Mouse (Mus musculus) thymus, postnatal 4 days (tissue): ENCODE results near the gene Rnf114.

ENCODE experiments used
- DNase-seq: peaks from one replicate; pipeline ENCODE4 v3.0.0; 2021

Rnf114 gene

DNA sequence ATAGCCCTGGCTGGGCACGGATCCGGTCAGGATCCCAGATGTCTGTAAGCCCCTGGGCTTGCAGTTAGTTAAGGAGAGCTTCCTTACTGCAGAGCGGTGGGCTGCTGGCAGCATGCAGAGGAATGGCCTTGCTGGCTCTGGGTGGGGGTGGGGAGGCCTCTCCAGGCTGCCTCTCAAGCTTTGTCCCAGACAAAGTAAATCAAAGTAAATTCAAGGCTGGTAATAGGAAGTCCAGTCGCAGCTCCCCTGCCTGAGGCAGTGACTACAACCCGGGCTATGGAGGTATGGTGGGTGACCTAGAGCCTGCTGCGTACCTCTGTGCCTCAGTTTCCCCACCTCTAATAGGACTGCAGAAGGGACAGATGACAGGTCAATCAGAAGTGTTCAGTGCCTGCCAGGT is 48.9 kb downstream of the Rnf114 start:
- no peak for DNase-seq

DNA sequence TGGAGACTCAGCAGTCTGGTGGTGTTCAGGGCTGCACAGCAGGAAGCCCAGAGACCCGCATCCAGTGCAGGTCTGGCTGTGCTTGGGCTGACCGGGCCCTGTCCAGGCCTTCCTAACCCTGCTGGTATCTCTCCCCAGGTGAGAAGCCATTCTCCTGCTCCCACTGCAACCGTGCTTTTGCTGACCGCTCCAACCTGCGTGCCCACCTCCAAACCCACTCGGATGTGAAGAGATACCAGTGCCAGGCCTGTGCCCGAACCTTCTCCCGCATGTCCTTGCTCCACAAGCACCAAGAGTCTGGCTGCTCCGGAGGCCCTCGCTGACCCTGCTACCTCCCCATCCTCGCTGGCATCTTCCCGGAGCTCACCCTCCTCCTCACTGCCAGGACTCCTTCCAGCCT is 49.3 kb downstream of the Rnf114 start:
- DNase-seq = no peak

DNA sequence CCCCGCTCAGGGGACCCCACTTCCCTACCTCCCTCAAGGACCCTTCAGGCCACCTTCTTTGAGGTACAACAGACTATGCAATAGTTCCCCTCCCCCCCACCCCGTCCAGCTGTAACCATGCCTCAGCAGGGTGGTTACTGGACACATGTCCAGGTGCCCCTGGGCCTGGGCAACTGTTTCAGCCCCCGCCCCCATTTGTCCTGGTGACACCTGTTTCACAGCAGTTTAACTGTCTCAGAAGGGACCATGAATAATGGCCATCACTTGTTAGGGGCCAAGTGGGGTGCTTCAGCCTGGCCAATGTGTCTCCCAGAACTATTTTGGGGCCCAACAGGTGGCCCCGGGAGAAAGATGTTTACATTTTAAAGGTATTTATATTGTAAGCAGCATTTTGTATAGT is 49.9 kb downstream of the Rnf114 start:
- DNase-seq = no peak

DNA sequence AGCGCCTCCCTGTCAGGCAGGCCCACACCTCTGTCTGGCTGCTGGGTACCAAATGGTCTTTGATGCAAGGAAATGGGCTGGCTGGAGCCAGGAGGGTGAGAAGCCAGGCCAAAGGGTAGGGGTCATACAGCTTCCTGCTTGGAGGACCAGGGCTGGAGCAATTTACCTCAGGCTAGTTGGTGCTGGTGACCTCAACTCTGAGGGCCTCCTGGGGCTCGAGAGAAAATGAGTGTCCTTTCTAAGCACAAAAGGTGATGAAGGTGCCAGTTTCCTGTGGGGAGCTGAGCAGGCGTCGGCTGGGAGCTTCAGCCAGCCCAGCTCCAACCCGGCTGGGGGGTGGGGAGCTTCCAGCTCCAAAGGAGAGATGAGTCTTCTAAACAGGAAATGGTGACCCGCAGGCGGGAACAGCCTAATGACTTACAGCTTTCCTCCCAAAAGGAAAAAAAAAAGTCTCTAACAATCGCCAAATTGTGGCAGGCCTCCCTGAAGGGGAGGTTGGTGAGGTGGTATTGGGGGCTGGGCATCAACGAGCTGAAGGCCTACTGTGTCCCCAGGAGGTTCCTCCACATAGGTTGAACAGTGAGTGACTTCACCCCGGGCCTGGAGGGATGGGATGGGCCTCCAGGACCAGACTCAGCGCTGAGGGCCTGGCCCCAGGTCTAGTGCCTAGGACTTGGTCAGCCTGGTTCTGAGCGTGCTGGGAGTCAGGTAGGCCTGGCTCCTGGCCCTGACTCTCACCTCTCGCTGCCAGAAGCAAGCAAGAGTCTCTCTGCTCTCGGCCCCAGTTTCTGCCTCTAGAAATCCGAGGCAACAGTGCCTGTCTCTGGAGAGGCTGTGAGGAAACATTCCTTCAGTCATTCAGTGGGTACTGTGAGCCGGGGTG is 50.9 kb downstream of the Rnf114 start:
- no peak for DNase-seq

DNA sequence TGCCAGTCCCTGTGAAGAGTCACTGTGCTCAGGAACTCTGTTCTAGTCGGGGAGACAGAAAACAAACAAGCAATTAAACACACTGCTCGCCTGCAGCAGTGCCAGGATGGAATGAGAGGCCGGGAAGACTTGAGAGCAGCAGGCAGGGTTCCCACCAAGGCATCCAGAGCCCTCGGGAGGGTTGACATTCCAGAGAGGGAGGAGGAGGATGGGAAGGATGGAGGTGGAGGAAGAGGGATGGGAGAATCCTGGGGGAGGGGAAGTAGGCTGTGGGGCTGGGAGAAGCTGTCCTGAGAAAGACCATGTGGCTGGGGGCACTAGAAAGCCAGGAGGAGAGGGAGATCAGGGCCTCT is 51.5 kb downstream of the Rnf114 start:
- no peak for DNase-seq

DNA sequence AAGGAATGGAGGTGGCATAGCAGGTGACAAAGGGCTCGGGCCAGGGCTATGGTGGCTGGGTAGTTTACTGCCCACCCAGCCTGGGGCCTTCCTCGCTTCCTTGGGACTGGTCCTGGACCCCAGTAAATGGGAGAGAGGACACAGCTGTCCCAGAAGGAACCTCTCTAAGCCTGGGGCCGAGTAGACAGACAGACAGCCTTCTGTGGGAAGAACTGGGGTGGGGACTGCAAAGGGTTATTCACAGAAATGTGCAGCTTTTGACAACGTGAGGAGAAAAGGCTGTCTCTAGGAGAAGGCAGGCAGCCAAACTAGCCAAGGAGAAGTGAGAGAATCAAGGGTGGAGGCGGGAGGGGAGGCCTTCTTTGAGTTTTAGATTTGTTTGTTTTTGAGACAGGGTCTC is 52.0 kb downstream of the Rnf114 start:
- no peak for DNase-seq

DNA sequence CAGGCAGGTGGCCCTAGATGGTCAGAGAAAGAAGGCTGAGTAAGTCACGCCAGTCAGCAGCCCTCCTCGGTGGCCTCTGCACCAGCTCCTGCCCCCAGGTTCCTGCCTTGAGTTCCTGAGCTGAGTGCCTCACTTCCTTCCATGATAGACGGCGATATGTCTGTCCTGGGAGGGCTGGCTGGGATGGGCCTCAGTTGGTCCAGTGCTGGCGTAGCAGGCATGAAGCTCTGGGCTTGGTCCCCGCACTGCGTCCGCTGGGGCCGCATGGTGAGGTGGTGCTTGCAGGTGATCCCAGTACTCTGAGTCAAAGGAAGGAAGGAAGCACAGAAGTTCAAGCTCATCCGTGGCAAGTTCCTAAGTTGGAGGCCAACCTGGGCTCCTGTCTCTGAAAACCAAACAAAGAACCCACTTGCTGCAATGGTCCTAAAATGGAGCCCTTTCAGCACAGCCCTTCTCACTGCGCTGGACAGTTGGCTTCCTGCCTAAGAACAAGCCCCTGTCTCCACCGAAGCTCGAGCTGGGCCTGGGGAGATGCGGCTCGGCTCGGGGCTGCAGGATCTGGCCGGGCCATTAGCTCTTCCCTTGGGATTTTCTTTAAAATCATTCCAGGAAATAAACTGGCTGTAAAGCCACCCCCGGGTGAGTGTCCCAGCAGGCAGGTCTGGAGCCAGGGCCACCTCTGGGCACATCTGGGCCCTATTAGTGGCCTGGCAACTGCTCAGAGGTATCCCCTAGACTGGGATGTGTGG is 54.2 kb downstream of the Rnf114 start:
- DNase-seq = no peak

DNA sequence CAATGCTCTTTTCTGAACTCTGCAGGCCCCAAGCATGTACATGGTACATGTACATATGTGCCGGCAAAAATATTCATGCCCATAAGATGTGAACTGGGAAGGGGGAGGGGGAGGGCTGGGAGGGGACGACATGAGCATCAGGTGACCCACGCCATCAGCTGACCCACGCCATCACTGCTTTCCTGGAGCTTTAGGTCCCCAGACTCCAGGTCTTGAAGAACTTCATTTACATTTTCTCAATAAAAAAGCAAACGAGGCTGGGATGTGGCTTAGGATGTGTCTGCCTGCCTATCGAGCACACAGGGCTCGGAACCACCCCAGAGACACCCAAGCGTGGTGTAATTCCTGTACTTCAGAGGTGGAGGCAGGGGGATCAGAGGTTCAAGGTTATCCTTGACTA is 55.0 kb downstream of the Rnf114 start:
- no peak for DNase-seq

DNA sequence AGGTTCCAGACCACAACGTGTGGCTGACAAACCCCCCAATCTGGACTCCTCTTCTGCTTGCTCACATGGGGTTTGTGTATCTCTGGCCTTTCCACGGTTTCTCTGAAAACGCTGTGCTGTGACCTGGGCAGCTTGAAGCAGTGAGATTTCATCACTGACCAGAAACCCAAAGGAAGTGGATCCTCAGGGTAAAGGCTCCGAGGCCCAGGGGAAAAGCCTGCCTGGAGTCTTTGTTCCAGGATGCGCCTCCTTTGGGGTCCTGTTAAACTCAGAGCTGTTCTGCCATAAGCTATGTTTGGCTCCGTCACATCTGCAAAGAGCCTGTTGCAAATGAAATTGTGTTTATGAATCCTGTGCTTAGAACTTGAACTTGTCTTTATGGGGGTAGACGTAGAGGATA is 56.5 kb downstream of the Rnf114 start:
- no peak for DNase-seq

DNA sequence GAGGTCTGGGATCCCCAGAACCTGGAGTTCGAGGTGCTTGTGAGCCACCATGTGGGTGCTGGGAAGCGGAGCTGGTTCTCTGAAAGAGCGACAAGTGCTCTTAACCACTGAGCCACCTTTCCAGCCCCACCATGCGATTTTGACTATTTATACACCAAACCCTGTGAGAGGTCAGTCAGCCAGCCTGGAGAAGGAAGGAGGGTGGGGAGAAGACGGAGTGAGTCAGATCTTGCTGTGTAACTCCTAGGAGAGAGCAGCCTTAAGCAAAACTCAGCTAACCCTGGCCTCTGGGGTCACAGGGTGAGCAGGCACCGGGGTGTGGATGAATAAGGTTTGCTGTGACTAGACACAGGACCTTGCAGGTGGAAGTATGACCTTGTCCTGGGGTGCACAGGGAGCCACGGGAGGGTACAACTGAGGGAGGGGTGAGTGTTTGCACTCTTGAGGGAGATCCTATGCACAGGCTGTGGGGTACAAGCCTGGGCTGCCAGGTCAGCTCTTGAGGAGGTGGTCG is 58.0 kb downstream of the Rnf114 start:
- DNase-seq = no peak

DNA sequence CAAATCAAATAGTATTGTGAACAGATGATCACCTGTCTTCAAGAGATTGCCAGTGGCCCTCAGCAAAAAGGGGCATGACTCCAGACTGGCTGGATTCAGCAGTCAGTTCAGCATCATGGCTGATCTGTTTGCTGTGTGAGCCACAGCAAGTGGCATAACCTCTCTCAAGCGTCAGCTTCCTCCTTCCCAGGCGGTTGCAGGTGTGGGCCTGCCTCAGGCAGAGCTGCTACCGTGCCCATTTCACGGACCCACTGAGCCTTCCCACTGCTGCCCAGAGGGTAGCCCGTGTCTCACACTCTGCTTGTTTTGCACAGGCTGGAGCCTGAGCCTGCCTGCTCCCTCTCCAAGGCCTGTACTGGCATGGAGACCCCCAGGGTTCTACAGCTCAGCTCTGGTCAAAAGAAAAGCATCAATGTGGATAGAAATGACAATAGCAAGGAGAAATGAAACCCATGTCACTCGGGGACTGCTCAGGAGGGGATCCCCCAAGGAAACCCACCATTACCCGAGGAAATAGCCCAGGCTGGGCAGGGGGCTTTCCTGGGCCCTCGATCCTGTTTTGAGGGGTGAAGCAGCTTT is 59.0 kb downstream of the Rnf114 start:
- peak; percentile 61 for DNase-seq

DNA sequence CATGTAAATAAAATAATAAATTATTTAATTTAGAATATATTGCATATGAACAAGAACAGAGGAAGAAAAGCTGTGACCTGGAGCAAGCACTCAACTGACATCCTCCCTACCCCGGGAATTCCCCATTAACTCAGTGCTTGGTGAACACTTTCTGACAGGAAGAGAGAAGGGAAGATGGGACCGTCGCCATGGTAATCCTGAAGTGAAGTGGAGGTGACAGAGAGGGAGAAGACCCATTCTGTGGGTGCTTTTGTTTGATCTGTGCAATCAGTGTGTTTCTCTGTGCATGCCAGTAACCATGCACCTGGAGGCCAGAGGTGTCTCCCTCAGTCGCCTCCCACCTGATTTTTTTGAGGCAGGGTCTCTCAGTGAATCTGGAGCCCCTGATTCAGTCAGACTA is 59.8 kb downstream of the Rnf114 start:
- DNase-seq = no peak

DNA sequence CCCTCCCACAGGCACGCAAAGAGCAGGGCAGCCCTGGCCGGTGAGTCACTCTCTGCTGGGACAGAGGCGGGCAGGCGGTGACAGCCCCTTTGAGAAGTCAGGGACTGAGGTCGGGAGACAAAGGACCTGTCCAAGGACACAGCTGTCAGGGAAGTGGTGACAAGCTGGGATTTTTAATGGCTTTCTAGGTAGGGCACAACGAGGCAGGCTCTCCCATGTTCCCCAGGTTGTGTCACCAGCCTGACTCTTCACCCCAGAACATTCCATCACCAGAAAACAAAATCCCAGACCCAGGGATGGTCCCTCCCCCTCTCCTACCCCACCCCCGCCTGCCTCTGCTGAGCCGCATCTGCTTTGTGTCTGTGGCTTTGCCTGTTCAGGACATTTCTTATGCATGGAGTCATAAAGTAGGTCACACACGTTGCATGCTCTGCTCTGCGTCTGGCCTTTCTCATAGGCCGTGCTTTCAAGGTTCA is 60.5 kb downstream of the Rnf114 start:
- peak; percentile 54 for DNase-seq

DNA sequence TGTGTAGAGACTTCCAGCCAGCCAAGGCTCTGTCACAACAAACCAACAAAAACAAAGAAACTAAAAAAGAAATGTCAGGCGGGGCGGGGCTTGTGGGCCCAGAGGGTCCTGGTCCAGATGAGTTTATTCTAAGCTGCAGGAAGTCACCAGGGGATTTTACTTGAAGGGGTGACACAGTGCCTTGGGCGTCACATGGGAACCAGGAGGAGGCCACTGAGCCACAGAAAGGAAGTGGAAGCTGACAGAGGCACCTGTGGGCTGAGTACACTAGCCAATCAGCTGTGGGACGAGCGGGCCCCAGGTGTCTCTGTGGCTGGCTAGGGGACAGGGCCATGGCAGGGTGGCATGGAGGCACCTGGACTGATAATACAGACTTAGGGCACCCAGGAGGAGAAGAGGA is 63.3 kb downstream of the Rnf114 start:
- DNase-seq = peak; percentile 57

DNA sequence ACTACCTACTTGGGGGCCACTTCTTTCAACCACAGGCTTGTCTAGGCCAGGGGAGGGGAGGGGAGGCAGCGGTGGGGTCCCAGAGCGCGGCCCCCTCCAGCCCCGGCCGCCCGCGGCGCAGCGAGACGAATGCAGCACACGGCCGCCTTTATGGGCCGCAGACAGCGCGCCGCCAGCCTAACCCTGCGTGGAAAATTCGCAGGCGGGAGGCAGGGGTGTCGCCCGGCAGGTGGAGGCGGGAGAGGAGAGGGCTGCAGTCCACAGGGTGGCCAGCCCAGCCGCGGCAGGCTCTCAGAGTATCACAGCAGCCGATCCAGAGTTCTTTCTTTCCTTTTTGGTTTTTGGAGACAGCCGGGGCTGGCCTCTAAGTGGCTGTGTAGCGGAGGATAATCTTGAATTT is 67.0 kb downstream of the Rnf114 start:
- no peak for DNase-seq

DNA sequence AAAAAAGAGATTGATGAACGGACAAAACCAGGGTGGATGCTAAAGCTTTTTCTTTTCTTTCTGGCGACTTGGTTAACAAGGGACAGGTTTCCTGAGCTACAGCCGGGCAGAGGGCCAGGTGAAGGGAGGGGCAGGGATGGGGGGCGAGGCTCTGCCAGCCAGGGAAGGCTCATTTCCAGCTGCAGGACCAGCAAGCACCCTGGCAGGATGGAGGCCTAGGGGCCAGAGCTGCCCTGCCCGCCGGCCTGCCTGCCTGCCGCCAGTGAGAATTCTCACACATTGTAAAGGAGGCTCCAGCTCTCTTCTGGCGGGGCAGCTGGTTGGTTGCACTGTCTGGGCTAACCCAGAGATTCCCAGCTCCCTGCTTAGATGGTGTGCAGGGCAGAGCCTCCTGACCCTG is 69.7 kb downstream of the Rnf114 start:
- DNase-seq = no peak

DNA sequence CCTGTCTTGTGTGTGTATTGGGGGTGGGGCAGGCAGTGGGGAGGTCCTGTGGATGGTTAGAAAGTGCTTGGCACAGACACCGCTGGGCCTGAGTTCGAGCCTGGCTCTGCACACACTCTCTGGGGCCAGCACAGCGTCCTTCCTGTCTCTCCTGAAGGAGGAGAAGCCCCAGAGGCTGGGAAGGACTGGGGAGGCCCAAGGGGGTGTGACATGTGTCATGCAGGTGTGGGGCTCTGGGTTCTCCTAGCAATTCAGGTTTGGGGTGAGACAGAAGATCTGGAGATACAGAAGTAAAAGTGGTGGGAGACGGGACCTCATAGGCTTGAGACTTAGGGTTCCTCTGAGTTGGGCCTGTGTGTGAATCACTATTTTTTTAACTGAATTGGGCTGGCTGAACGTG is 70.6 kb downstream of the Rnf114 start:
- DNase-seq = no peak

DNA sequence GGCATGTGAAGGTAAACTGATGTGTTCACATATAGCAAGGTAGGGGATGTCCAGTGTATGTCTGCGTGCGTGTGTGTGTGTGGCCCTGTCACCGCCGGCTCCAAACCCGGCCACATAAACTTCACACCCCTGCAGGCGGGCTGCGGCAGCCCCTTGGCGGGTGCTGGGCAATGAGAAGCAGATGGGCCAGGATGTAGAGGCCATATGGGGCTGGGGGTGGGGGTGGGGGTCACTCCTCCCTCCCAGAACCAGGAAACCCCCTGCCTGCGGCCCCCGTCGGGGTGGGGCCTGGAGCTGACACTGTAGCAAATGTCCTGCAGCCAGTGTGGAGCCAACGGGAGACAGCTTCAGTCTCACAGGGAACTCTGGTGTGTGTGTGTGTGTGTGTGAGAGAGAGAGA is 71.3 kb downstream of the Rnf114 start:
- no peak for DNase-seq

DNA sequence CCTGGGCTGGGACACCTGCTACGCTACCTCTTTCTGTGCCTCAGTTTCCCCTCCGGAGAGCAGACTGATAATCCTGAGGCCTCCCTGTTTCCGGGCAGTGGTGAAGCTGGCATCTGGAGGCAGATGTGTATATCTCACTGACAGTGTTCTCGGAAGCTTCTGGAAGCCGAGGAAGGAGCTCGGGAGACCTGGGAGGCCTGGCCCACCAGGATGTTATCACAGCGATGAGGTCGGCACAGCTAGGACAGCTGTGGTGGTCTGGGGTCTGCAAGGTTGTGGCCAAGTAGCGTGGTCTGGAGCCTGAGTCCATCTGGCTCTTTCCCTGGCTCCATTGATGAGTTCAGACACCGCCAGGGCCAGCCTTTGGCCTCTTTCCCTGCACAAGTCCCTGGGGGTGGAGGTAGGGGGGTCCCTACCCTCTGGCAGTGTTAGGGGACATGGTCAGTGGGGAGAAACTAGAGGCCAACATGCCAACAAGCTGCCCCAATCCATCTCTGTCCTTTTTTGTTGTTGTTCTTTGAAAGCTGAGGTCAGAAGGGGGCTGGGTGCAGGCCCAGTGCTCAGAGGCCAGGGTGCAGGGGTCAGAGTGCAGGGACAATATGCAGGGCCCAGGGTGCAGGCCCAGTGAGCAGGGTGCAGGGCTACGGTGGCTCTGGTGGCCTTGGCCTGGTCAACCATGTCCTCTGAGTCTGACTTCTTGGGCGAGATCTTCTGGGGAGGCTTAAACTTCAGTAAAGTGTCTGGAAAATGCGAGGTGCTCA is 72.3 kb downstream of the Rnf114 start:
- no peak for DNase-seq

DNA sequence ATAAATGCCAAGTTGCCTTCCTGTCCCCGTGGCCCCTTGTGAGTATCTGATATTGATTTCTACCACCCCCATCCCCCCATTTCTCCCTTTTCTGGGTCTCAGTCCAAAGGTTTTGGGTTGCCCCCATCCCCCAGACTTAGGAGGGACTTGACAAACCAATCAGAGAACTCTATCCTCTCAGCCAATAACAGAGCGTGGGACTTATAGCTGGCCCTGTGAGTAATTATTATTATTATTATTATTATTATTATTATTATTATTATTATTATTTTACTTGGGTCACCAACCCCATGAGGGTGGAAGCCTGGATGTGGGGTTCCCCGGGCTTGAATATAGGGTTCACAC is 72.8 kb downstream of the Rnf114 start:
- no peak for DNase-seq

DNA sequence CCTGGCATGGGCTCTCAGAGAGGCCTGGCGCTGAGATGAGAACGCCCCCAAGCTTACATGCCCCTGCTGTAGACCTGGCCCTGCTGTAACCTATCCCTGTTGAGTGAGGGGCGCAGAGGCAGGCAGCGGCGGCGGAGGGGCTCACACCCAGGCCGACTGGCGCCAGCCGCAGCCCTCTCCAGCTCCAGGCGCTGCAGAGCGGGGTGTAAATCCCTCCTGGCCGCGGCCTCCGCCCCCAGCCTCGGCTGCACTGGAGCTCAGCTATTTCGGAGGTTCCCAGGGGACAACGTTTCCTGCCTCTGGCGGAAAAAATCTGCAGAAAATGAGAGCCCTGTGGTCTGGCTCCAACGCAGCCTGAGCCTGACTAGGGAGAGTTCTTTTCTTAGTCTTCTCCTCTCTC is 73.2 kb downstream of the Rnf114 start:
- no peak for DNase-seq
